Mouse (Mus musculus) liver, embryonic 15.5 days (tissue): Measurements from ENCODE around the gene Tax1bp3. TPM values are rescaled to one million over a fixed set of nuclear protein-coding genes. Genes with fewer than 3 reads are reported as not detected.

Source experiments
- ATAC-seq: fragments of 200-750 bp; cut with Nextera tagmentation; 2 replicates; pipeline ENCODE4 v1.8.0; 2017; ENCODE audit warnings: moderate number of reproducible peaks, mild to moderate bottlenecking, moderate library complexity; ENCODE audit not compliant: insufficient read depth
- H3K27ac ChIP-seq: fragments of 300-500 bp; sonication (generic); replicated peaks from 2 replicates; pipeline ENCODE4 v1.5.1; 2015; ENCODE audit warnings: mild to moderate bottlenecking, inconsistent platforms
- H3K27me3 ChIP-seq: fragments of 300-500 bp; sonication (generic); 2 replicates; pipeline ENCODE4 v1.6.1; 2015; ENCODE audit warnings: mild to moderate bottlenecking, inconsistent platforms
- H3K36me3 ChIP-seq: fragments of 300-500 bp; sonication (generic); replicated peaks from 2 replicates; pipeline ENCODE4 v1.6.1; 2015; ENCODE audit warnings: moderate library complexity, mild to moderate bottlenecking, inconsistent platforms
- H3K4me1 ChIP-seq: fragments of 300-500 bp; sonication (generic); replicated peaks from 2 replicates; pipeline ENCODE4 v1.6.1; 2015; ENCODE audit warnings: inconsistent platforms
- H3K4me2 ChIP-seq: fragments of 300-500 bp; sonication (generic); 2 replicates; pipeline ENCODE4 v1.6.1; 2015; ENCODE audit warnings: moderate library complexity, mild to moderate bottlenecking, inconsistent platforms
- H3K4me3 ChIP-seq: fragments of 300-500 bp; sonication (generic); replicated peaks from 2 replicates; pipeline ENCODE4 v1.5.1; 2015; ENCODE audit warnings: mild to moderate bottlenecking, inconsistent platforms
- H3K9ac ChIP-seq: fragments of 300-500 bp; sonication (generic); 2 replicates; pipeline ENCODE4 v1.6.1; 2015; ENCODE audit warnings: moderate library complexity, mild to moderate bottlenecking, inconsistent platforms
- H3K9me3 ChIP-seq: fragments of 300-500 bp; sonication (generic); replicated peaks from 2 replicates; pipeline ENCODE4 v1.6.1; 2016; ENCODE audit warnings: inconsistent platforms
- WGBS: fragments of 180-500 bp; shearing (Covaris S2); methylation state at CpG from one replicate; pipeline ENCODE4 v1.1.7; 2015; ENCODE audit warnings: mixed read lengths; ENCODE audit not compliant: insufficient replicate concordance; 5-methylcytosine and 5-hydroxymethylcytosine counted together
- polyA plus RNA-seq: library from polyadenylated mRNA; unstranded; fragments of >200 nt; fragmentation: Nextera tagmentation; extraction: Ambion mirVana; gene quantifications from 2 replicates; pipeline ENCODE4 v1.2.1, GENCODE M21; 2015

Gene Tax1bp3
- polyA plus RNA-seq, 1 experiment from 2014 or later: 29.6 TPM

DNA sequence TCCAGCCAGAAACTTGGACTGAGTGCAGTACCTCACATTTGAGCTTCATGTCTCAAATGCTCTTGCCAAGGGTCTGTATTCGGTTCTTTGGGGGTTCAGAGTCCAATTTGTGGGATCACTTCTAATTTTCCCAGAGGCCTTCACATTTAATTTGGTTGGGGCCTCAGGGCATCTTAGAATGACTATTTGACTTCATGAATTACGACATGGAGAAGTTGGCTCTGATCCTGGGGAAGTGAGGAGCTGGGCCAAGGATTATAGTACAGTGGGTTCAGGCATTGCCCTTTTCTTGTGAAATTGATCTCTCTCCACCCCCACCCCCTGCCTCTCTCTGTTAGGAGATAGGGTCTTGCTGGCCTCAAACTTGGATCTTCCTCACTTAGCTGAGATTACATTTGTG, 24.1 kb downstream of the Tax1bp3 start:
- Histone ChIP-seq H3K27ac (no peak overlapping the region), H3K9me3 (no peaks in the 10 kb centered on the region)
- 72% methylated on average over 2 of the region's 2 CpGs for WGBS

DNA sequence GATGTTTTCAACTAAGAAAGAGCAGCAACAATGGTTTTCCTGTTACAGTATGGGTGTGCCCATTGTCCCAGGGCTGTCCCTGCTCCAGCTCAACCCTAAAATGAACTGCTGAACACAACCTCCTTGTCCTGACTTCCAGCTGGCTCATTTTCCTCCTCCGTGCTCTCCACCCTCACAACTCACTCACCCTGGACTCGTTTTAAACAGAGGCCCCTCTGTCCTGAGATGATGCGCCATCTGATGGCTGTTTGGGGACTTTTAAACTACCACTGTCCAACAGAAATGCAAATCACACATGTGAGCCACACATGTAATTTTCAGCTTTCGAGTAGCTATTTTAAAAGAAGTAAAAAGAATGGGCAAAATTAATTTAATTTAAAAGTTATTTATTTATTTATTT, 24.7 kb downstream of the Tax1bp3 start:
- H3K4me2 ChIP-seq: no peak overlapping the region
- WGBS: 36% methylated on average over 4 of the region's 4 CpGs
- H3K9me3 ChIP-seq: no peaks in the 10 kb centered on the region
- no peak overlapping the region for H3K4me3 ChIP-seq
- peaks cover 30% of the 10 kb centered on the region for H3K4me1 ChIP-seq
- H3K27me3 ChIP-seq: no peaks in the 10 kb centered on the region
- no peak overlapping the region for H3K27ac ChIP-seq
- H3K9ac ChIP-seq: no peak overlapping the region
- no peak for ATAC-seq
- H3K36me3 ChIP-seq: no peaks in the 10 kb centered on the region

More for the DNA sequence above, 24.1 kb downstream of the Tax1bp3 start:
- peaks cover 30% of the 10 kb centered on the region for H3K4me1 ChIP-seq
- no peaks in the 10 kb centered on the region for H3K27me3 ChIP-seq
- ATAC-seq: no peak
- H3K4me3 ChIP-seq: no peak overlapping the region
- no peak overlapping the region for H3K4me2 ChIP-seq
- H3K36me3 ChIP-seq: 0 out of 2 replicates have a peak, but pooled peaks cover 1% of the 10 kb centered on the region
- H3K9ac ChIP-seq: no peak overlapping the region

DNA sequence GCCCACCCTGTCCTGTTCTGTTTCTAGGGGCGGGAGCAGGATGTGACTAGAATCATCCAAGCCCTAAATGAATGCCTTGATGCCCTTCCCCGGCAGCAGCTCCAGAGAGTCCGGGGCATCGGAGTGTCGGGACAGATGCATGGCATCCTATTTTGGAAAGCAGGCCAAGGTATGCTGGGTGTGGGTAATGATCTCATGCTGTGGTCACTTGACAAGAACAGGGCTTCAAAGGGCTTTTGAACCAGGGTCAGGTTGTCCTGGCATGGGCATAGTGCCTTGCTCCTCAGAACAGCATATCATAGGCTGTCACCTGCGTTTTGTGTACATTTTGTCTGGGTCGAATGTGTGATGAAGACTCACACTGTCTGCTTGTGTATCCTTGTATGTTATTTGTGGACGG, 27.0 kb downstream of the Tax1bp3 start:
- 74% methylated on average over 8 of the region's 8 CpGs for WGBS
- no peak for ATAC-seq
- peaks cover 18% of the 10 kb centered on the region for H3K4me1 ChIP-seq

DNA sequence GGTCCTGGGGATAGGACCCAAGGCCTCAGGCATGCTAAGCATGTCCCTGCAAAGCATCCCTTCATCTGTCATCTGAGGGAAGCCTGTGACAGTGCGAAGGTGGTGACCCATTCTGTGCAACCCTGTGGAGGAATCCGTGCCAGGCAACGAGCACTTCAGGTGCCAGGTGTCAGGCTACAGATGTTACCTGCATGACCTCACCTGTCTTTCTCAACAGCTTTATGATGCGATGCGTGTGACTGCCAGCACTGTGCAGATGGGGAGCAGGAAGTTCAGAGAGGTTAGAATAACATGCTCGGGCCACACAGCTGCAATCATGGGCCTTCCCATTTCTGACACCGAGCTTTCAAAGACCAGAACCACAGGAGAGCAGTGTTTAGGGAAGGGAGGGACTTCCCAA, 28.3 kb downstream of the Tax1bp3 start:
- WGBS: 64% methylated on average over 7 of the region's 7 CpGs
- Histone ChIP-seq H3K9ac (no peak overlapping the region), H3K4me1 (peaks cover 10% of the 10 kb centered on the region), H3K4me3 (no peak overlapping the region), H3K4me2 (no peak overlapping the region), H3K36me3 (no peaks in the 10 kb centered on the region), H3K27ac (no peak overlapping the region), H3K27me3 (no peaks in the 10 kb centered on the region), H3K9me3 (no peaks in the 10 kb centered on the region)
- ATAC-seq: no peak

More for the DNA sequence above, 27.0 kb downstream of the Tax1bp3 start:
- Histone ChIP-seq H3K9ac (no peak overlapping the region), H3K36me3 (no peaks in the 10 kb centered on the region), H3K27me3 (no peaks in the 10 kb centered on the region), H3K4me2 (no peak overlapping the region), H3K27ac (no peak overlapping the region), H3K4me3 (no peak overlapping the region), H3K9me3 (no peaks in the 10 kb centered on the region)

DNA sequence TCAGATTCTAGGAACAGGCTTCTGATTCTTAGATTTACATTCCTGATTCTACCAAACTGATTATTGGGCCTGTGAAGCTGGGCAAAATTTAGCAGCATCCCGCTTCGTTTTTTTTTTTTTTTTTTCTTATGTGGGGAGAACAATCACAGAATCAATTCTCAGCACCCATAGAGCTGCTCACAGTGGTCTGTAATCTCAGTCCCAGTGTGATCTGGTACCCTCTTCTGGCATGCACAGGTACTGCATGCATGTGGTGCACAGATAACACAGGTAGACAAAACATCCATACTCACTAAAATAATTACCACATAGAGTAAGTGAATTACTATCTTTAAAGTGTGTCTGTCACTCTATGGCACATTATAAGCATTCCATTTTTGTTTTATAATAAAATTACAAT, 30.7 kb downstream of the Tax1bp3 start:
- H3K36me3 ChIP-seq: no peaks in the 10 kb centered on the region

DNA sequence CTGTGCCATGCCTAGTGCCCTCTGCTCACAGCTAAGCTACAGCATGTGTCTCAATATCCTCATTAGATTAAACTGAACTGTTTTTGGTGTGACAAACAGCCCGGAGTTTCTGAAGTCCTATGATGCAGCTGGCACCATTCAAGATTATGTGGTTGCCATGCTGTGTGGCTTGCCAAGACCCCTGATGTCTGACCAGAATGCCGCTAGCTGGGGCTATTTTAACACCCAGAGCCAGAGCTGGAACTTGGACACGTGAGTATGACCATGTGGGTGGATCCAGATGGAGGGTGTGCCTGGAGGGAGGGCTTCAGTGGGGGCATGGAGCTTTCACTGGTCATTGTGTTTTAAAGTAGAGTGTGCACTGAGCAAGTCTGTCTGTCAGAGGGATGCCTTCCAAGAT, 37.1 kb downstream of the Tax1bp3 start:
- 57% methylated on average over 3 of the region's 3 CpGs for WGBS
- no peaks in the 10 kb centered on the region; the same call in 1 of the 2 replicates for H3K4me1 ChIP-seq
- ATAC-seq: no peak
- no peak overlapping the region for H3K4me2 ChIP-seq
- H3K4me3 ChIP-seq: no peak overlapping the region
- H3K27ac ChIP-seq: no peak overlapping the region
- no peaks in the 10 kb centered on the region for H3K9me3 ChIP-seq
- peaks cover 3% of the 10 kb centered on the region; the same call in 1 of the 2 replicates for H3K36me3 ChIP-seq
- H3K27me3 ChIP-seq: no peaks in the 10 kb centered on the region
- H3K9ac ChIP-seq: no peak overlapping the region

More for the DNA sequence above, 30.7 kb downstream of the Tax1bp3 start:
- H3K4me1 ChIP-seq: no peaks in the 10 kb centered on the region; the same call in 1 of the 2 replicates
- H3K27ac ChIP-seq: no peak overlapping the region
- no peaks in the 10 kb centered on the region for H3K9me3 ChIP-seq
- no peak for ATAC-seq
- no peaks in the 10 kb centered on the region for H3K27me3 ChIP-seq
- H3K4me2 ChIP-seq: no peak overlapping the region
- no peak overlapping the region for H3K9ac ChIP-seq
- H3K4me3 ChIP-seq: no peak overlapping the region
- 68% methylated on average over 2 of the region's 2 CpGs for WGBS

DNA sequence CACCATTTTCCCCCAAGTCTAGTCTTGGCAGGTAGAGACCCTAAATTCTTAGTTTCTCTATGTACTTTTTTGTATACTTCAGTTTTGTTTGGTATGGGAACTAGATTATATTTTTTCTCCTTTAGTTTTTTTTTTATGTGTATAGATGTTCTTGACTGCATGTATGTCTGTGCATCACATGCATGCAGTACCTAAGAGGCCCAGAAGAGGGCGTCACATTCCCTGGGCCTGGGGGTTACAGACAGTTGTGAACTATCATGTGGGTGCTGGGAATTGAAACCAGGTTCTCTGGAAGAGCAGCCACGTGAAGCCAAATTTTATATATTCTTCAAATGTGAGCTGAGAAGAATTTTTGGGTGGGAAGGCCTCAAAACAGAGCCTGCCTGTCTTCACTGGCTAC, 42.8 kb downstream of the Tax1bp3 start:
- no peaks in the 10 kb centered on the region for H3K27me3 ChIP-seq
- no peaks in the 10 kb centered on the region for H3K9me3 ChIP-seq
- H3K36me3 ChIP-seq: peaks cover 3% of the 10 kb centered on the region; the same call in 1 of the 2 replicates
- no peak overlapping the region for H3K4me2 ChIP-seq
- H3K9ac ChIP-seq: no peak overlapping the region
- no peak overlapping the region for H3K4me3 ChIP-seq
- no peak overlapping the region for H3K27ac ChIP-seq
- H3K4me1 ChIP-seq: no peaks in the 10 kb centered on the region
- 34% methylated on average over 2 of the region's 2 CpGs for WGBS
- no peak for ATAC-seq

DNA sequence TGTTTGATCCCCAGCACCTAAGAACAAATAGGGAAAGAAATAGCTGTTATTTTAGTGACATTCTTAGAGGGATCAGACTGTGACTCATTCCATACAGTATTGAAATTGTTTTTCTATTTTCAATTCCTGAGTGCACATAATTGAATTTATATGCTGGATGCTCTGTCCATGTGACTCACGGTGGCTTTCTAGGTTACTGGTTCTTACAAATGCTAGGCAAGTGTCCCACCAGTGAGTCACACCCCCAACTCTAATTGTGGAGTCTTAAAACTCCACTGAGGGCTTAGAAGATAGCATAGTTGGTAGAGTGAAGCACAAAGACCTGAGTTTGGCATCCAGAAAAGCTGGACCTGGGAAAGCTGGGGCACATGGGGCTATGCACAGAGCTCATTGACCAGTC, 43.8 kb downstream of the Tax1bp3 start:
- Histone ChIP-seq H3K4me2 (no peak overlapping the region), H3K27ac (no peak overlapping the region), H3K4me3 (no peak overlapping the region), H3K4me1 (no peaks in the 10 kb centered on the region), H3K9ac (no peak overlapping the region), H3K27me3 (no peaks in the 10 kb centered on the region), H3K36me3 (peaks cover 3% of the 10 kb centered on the region; the same call in 1 of the 2 replicates), H3K9me3 (no peaks in the 10 kb centered on the region)
- ATAC-seq: no peak
- 69% methylated on average over 1 of the region's 1 CpGs for WGBS

DNA sequence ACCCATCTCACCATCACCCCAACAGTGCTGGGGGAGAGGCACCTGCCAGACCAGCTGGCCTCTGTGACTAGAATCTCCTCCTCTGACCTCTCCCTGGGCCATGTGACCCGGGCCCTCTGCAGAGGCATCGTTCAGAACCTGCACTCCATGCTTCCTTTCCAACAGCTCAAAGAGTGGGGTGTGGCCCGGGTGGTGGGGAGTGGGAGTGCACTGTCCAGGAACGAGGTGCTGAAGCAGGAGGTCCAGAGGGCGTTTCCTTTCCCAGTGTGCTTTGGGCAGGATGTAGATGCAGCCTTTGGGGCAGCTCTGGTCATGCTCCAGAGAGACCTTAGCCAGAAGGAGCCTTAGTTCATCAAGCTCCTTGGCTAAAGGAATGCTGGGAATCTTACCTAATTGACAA, 46.0 kb downstream of the Tax1bp3 start:
- Histone ChIP-seq H3K9me3 (no peaks in the 10 kb centered on the region), H3K27me3 (no peaks in the 10 kb centered on the region), H3K4me3 (no peak overlapping the region), H3K4me2 (no peak overlapping the region), H3K4me1 (no peaks in the 10 kb centered on the region), H3K27ac (no peak overlapping the region), H3K9ac (no peak overlapping the region), H3K36me3 (peaks cover 3% of the 10 kb centered on the region; the same call in 1 of the 2 replicates)
- 25% methylated on average over 5 of the region's 5 CpGs for WGBS
- no peak for ATAC-seq

DNA sequence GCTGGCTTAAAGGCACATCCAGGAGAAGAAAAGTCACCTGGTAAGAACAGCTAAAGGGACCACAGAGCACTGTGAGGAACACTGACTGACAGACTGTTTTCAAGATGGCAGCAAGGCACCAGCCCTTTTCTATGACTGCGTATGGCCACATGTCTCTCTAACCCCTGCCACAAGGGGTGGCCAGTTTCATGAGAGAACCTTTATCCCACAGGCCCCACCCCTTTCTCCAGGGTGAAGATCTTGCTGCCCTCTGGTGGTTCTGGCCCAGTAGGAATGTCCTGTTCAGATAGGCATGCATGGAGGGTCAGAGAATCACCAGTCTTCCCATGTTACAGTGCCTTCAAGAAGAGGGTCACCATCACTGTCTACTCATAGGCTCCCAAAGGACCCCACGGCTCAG, 47.1 kb downstream of the Tax1bp3 start:
- no peak overlapping the region for H3K4me3 ChIP-seq
- H3K9ac ChIP-seq: no peak overlapping the region
- H3K4me1 ChIP-seq: no peaks in the 10 kb centered on the region
- H3K9me3 ChIP-seq: no peaks in the 10 kb centered on the region
- H3K36me3 ChIP-seq: no peaks in the 10 kb centered on the region; the same call in 1 of the 2 replicates
- H3K27ac ChIP-seq: no peak overlapping the region
- H3K4me2 ChIP-seq: no peak overlapping the region
- H3K27me3 ChIP-seq: no peaks in the 10 kb centered on the region
- WGBS: 40% methylated on average over 2 of the region's 2 CpGs
- ATAC-seq: no peak

DNA sequence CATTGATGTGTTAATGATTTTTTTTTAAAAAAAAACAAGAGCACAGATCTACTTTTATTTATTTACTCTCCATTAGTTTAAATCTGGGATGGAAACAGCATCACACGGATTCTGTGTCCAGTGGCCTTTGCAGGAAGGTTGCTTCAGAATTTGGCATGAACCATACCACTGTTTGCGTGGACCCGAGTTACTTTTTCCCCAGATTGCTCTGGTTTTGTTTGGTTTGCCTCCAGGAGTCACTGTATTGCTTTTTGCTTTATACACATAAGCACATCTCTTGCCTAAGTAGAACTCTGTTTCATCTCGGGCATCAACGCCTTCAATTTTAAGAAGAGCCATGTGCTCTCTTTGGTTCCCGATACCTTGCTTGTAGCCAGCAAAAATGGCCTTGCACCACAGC, 49.0 kb downstream of the Tax1bp3 start:
- WGBS: 64% methylated on average over 6 of the region's 6 CpGs
- no peak overlapping the region for H3K9ac ChIP-seq
- no peak overlapping the region for H3K4me3 ChIP-seq
- no peaks in the 10 kb centered on the region for H3K36me3 ChIP-seq
- H3K4me2 ChIP-seq: no peak overlapping the region
- H3K9me3 ChIP-seq: no peaks in the 10 kb centered on the region
- no peaks in the 10 kb centered on the region for H3K4me1 ChIP-seq
- ATAC-seq: no peak
- no peaks in the 10 kb centered on the region for H3K27me3 ChIP-seq
- H3K27ac ChIP-seq: no peak overlapping the region

DNA sequence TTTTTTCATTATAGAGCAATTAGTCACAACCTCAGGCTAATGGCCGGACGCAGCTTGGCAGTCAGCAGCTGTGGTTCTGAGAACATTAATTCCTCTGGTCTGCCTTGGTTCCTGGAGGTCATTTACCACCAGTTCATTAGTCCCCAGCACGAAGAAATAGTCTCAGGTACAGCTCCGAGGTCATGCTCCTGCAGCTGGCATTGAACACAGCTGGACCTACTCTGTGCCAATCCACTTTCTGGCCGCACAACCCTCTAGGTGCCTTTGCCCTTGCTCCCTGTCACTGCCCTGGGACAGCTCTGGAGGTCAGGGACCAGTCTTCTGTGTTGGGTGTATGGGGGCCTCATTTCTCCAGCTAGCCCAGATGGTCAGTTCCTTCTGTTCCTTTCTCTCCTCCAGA, 52.0 kb downstream of the Tax1bp3 start:
- Histone ChIP-seq H3K9ac (no peak overlapping the region), H3K4me3 (no peak overlapping the region), H3K27ac (no peak overlapping the region), H3K36me3 (no peaks in the 10 kb centered on the region), H3K9me3 (no peaks in the 10 kb centered on the region), H3K4me1 (no peaks in the 10 kb centered on the region), H3K4me2 (no peak overlapping the region), H3K27me3 (no peaks in the 10 kb centered on the region)
- ATAC-seq: no peak
- WGBS: 52% methylated on average over 5 of the region's 5 CpGs
